Mouse (Mus musculus): ENCODE data around the gene Brd1.
"Not testable (repeated sequence)": the region's sequence is repeated elsewhere in the genome, so short reads cannot be mapped to it uniquely, and the experiment has no call there.

DNA sequence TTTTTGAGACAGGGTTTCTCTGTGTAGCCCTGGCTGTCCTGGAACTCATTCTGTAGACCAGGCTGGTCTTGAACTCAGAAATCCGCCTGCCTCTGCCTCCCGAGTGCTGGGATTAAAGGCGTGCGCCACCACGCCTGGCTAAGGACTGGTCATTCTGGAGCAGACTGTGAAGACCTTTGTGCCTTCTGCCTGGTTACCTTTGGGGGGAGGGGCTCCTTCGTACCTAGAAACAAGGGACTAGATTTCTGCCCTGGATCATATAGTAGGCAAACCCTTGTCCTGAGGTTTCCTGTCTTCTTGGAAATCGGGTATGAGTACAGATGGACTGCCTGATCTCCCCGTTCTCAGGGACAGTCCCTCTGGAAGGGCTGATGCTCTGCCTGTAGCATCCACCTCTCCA is 15.6 kb upstream of the Brd1 start:
- not testable (repeated sequence) for TF ChIP-seq CTCF, EP300 (IDR thresholded peaks at IDR 0.05)
